Mouse (Mus musculus): ENCODE results near the gene Ergic1. TPM values are rescaled to one million over a fixed set of nuclear protein-coding genes. Genes with fewer than 3 reads are reported as not detected.

Gene Ergic1
- total RNA-seq, 2 experiments from 2014 or later = 159 to 160 TPM

DNA sequence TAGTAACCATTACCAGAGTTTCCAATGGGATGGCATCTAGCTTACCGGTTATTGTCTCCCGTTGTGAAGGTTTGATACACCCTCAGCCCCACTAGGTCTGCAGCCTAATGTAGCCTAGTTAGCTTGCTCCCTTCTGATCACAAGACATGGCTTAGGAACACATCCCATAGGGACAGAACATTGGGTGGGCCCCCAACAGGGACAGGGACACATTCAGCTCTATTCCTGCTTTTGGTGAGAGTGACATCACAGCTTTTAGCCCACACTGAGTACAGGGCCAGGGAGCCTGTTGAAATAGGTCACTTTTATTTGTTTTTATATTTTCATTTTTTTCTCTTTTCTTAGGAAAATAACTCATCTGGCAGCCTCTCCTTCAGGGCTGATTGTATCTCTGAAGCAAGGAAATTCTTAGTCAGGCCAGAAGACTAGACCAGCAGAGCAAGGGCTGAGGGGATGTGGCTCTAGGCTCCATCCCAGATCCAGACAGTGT is 64.3 kb downstream of the Ergic1 start:
- DNase-seq = no peak

DNA sequence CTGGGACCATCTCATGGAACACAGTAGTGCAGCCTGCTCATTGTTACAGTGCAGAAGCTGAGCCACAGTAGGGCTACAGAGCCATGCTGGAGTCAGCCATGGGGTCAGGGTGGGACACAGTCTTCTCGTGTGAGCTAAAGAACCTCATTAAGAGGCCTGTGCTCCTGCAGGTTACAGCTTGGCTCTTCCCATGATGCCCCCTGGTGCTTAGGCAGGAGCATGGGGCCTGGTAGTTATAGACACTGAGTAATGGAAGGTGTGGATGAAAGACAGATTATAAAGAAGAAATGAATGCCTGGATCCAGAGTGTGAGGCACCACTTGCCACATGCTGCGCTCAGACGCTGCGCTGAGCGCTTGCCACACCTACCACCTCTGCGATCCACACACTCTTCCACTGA is 67.2 kb downstream of the Ergic1 start:
- no peak for DNase-seq

DNA sequence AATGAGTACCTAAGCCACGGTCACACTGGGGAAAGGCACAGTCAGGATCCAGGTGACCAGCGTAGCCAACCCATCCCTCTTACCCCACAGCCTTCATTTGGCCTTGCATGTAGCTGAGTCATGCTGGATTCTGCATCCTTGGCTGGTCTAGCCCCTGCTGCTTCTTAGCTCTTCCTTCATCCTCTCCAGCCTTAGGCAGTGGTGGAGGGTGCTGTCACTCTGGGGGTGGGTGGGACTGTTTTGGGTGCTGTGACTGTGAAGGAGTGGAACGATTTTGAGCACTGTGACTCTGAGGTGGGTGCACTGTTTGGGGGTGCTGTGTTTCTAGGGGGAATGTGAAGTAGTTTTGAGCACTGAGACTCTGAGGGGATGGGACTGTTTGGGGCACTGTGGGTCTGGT is 67.6 kb downstream of the Ergic1 start:
- no peak for DNase-seq

DNA sequence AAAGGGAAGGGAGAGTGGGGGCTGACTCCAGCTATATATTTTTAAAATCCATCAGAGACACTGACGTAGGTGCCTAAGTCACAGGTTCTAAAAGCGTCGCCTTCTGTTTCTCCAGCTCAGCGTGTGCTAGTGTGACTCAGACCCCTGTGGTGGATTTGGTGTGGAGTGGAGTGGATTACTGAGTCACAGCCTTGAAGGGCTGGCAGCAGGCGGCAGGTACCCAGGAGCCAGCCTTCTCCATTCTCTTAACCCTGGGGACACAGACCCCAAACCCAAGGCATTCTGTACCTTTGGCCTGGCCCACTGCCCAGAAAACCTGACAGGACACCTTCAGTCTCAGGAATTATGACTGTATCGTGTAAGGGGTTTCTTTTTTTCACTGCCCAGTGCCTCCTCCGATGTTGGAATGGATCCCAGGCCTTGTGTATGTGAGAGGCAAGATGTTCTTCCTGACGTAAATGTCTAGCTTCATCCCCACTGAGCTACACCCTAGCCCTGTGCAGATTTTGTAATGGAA is 70.6 kb downstream of the Ergic1 start:
- DNase-seq = peak; percentile 31 to 54

DNA sequence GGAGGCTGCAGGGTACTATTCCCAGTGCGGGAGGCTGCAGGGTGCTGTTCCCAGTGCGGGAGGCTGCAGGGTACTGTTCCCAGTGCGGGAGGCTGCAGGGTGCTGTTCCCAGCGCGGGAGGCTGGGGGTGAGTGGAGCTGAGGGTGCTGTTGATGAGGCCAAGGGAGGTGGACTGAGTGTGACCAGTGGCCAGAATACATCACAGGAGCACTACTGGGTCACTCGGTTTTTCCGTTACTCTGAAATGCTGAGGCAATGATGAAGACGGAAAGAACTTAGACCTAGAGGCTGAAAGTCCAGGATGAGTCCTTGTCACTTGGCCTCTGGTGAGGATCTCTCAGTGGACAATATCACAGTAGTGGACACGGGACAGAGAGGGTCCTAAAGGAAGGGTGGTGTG is 71.9 kb downstream of the Ergic1 start:
- DNase-seq = no peak

DNA sequence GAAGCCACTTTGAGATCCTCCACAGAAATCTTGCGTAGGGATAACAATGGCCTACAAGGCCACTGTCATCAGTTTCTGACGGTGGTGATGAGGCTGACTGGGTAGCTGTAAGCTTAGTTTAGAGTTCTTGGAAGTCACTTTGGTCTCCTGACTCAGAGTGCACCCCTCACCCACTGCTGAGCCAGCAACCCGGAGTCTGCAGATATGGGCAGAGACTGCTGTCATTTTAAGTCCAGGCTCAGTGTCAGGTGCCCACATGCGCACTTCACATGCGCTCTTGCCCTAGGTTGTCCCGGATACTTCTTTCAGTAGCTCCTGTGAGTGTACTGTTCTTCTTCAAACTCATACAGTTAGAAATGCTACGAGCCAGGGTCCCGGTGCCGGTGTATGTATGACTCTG is 72.6 kb downstream of the Ergic1 start:
- no peak for DNase-seq

DNA sequence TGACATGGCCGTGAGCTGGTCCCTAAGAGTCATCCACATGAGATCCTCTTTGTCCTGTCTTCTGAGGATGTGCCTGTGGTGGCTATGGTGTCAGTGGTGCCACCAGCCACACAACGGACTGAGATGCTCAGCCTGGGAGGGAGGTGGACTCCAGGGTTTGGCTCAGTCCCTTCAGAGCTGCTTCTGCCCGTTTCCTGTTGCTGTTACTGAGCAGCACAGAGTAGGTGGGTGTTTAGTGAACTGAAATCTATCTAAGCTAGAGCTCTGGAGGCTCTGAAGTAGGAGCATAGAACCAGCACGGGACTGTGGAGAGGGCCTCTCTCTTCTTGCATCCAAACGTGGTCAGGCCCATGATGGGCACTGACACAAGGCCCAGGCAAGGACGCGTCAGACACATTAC is 73.2 kb downstream of the Ergic1 start:
- DNase-seq = no peak

DNA sequence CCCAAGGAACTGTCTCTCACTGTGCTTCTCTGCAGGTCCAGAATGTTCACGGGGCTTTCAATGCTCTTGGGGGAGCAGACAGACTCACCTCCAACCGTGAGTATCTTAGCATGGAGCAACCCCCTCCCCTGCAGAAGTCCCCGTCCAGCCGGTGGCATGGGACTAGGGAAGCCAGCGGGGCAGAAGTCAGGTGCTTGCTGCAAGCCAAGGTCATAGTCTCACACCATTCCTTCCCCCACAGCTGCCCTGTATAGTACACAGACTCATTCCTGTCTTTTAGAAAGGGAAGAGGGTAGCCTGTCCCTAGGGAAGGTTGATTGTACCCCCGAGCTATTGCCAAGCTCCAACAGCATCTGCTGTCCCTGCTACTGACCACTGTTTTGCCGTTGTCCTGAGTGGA is 74.7 kb downstream of the Ergic1 start:
- DNase-seq = no peak

DNA sequence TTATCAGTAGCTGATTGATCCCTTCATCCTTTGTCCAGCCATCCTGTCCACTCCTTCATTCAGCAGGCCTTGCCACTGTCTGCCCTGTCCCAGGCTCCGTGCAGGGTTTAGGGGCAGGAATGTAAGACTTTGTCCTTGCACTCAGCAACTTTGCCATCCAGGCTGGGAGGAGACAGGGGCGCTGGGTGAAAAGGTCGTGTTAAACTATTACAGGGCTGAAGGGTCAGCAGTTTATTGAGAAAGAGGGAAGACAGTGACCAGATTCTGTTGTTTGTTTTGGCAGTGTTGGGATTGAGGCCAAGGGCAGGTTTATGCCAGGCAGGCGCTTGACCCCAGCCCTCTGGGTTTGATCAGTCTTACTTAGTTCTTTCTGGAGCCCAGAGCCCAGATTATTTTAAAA is 76.6 kb downstream of the Ergic1 start:
- DNase-seq = peak; percentile 56 to 70

DNA sequence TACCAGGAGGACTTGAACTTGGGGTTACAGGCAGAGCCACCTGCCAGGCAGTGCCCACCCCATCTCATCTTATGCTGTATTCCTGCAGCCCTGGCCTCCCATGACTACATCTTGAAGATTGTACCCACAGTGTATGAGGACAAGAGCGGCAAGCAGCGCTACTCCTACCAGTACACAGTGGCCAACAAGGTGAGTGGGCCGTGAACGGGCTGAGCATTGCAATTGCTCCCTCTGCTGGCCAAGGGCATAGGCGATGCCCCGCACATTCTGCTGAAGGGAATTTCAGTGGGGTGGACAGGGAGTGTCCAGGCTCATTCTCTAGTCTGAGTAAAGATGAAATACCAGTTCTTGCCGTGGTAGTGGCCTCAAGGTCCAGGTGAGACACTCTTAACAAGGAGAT is 77.4 kb downstream of the Ergic1 start:
- DNase-seq = peak; percentile 88 to 92

DNA sequence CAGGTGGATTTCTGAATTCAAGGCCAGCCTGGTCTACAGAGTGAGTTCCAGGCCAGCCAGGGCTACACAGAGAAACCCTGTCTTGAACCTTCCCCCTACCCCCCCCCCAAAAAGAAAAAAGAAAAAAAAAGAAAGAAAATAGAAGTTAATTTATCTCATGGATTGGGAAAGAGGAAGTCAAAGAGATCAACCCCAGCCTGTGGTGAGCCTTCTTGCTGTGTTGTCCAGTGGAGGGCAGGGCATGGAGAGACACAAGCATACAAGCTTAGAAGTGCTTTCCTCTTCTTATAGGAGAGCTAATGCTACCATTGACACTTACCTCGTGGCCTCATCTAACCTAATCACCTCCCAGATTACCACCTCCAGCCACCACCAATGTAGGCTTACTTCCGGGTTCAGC is 78.5 kb downstream of the Ergic1 start:
- no peak for DNase-seq

DNA sequence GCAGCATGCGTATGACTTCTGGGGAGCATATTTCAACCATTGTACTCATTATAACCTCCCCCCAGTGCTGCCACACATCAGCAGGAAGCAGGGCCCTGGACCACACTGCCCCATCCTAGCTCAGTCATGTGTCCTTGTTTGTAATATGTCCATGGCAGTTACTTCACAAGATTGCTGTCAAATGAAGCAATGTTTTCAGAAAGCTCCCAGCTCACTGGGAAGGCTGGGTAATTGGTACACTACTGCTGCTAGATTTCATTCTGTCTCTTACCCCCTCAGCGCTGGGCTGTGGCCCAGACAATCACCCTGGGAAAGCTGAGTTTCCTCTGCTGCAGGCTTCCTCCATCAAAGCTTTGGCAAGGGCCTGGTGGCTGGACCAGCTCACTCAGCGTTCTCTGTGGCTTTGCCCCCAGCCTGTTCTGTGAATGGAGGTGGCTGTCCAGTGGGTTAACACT is 79.0 kb downstream of the Ergic1 start:
- peak in 1 of 2 experiments; percentile 29 for DNase-seq

DNA sequence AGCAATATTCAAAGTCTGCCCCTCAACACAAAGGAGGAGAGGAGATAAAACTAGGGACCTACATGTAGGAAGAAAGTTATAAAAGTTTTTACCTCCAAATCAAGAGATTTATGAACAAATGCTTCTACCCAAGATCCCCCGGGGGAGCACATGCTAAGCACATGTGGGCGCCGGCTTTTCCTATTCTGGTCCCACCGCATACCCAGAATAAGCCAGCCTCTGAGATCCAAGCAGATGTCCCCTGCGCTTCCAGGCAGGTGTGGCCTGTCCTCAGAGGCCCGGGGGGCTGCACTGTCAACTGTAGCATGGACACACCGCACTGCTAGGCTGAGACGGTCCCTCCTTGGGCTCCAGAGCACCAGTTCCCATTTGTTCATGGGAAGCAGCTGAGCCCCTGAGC is 82.2 kb downstream of the Ergic1 start:
- DNase-seq = no peak

DNA sequence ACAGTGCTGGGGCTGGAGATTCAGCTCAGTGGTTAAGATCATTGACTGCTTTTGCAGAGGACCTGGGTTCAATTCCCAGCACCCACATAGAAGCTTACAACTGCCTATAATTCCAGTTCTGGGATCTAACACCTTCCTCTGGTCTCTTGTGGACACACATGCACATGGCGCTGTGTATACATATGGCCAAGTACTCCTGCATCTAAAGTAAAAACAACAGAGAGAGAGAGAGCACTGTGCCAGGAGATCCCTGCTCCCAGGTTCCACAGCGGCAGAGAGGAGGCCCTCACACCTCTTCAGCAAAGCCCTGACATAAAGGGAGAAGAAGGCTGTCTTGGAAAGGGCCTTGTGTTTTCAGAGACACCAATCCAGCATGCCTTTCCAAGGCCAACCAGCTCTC is 82.7 kb downstream of the Ergic1 start:
- no peak for DNase-seq

DNA sequence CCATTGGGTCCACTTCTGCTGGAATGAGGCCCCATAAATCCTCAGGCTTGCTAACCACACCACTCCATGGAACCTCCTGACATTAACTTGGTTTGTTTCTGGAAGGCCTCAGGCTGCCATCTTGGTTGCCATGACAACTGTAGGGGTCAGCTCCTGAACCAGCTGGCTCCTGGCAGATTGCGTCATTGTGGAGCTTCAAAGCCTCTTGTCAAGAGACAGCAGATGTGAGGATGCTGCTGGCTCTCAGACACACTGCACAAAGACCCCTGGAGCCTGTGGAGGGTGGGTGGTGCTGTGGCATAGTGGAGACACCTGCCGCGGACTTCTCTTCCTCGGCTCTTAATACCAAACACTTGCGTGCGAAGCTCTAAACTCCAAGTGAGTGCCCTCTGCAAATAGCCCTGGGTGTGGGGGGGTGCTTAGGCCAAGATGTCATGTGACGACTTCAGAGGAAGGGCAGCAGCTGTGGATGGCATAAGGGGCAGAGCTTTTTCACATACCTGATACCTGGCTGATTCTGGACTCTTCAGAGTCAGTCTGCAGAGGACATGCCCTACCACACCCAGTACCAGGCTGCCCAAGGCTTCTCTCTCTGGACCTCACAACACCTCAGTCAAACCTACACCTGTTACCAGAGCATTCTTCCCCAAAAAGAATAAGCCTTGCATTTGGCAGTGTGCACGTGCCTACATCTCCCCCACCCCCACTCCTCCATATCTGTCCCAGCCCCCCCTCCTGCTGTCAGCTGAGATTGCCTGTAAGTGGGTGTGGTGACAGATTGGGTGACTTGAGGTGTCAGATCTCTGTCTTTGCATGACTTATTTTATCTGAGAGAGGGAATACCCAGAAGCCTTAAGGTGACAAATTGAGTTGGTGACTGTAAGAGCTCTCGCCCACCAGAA is 83.5 kb downstream of the Ergic1 start:
- DNase-seq = no peak

DNA sequence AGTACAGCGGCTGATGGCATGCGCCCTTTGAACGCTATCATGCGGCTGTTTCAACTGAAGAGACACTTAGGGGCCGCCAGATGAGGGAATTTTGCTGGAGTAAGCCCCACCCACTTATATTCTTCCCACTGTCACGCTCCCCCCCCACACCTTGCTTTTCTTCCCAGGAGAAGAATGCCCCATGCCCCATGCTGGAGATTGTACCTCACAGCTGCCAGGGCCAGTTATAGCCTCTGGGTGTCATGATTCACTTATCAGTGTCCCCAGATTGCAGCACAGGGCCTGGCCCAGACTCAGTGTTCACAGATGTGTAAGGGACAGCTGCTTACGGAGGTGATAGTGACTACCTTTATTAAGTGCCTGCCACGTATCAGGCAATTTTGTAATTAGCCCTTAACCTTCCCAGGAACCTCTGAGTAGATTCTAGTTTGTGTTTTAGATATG is 84.1 kb downstream of the Ergic1 start:
- no peak for DNase-seq

DNA sequence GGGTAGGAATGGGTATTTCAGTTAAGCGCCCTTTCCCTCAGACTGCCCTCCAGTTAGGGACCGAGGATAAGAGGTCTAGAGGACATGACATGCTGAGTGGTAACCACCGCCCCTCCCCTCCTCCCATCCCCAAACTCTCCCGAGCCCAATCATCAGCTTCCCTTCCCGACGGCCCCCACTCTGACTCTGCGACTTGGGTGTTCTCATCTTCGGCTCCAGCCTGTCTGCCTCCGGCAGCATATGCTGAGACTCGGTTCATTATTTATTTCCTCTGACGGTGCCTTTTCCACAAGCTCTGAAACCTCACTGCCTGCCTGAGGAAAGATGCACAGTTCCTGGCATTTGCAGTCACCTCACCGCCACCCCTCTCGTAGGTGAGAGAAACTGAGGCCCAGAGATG is 86.0 kb downstream of the Ergic1 start:
- DNase-seq = peak in 1 of 2 experiments; percentile 23

DNA sequence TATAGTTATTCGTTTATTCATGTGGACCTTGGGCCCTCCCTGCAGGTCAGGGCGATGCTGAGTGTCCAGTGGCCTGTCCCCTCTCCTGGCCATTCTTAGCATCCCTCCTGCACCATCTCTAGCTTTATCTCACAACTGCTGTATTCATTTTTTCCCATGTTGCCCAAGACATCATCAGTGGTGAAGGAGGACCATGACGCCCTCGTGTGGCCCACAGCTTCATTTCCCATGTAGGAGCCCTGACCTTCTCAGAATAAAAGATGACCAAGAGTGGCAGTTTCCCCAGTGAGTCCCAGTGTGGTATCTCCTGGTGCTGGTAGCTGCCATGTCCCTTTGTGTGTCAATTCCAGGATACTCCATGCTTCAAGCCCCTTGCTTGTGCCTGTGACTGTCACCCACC is 88.3 kb downstream of the Ergic1 start:
- DNase-seq = no peak

DNA sequence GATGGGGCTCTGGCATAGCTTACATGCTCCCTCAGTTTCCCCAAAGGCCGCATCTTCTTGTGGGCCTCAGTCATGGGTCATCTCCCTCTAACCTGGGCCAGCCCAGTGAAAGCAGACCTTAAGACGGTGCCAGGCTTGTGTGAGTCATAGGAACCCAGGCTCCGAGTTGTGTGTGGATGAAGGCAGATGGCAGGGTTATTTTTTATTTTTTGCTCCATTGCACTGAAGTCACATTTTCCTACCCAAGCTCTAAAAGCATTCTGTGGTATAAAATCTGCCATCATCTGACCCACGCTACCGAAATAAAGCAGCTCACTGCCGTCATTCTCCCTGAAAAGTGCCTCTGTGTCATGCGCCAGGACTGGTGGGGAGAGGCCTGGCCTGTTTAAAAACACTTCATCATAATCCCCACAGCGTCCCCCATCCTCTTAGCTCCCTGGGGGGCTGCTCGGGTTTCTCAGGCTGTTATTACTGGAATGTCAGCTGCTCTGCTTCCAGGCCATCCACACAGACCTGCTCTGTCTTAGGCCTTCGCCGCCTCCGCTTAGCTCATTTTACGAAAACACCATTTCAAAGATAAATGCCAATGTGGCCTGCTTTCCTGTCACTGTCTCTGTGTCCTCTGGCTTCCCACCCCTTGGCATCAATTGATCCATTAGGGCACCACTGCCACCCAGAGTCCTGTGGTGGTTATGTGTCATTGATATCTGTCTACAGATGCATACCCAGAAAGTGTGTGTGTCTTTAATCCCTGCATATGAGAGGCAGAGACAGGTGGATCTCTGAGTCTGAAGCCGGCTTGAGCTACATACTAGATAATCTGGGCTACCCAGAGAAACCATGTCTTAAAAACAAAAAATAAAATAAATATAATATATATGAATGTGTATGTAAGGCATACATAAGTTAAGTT is 89.4 kb downstream of the Ergic1 start:
- no peak for DNase-seq

DNA sequence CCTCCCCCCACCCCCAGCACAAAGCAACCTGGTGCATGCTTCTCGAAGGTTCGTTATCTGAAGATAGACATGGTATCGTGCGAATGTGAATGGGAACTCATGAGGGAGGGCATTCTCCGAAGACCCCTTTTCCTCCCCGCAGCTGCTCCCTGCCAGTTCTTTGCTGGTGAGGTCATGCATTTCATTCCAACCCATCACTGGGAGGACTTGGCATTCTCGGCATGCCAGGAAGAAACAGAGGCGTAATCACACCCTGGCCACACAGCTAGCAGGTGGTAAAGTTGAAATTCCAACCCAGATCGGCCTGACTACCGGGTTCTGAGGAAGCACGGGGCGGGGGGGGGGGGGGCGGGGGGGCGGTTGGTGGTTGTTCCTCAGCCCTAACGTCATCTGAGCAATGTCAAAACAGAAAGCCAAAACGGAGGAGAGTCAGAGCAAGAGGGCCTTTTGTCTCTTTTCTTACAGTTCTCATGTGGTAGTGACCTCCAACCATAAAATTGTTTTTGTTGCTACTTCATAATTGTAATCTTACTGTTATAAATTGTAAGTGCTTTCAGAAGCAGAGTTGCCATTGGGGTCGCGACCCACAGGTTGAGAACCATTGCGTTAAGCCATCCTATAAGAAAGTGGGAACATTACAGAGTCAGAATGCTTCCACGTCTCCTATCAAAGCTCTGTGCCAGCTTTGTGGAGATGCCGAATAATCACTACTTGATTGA is 97.7 kb downstream of the Ergic1 start:
- no peak for DNase-seq

DNA sequence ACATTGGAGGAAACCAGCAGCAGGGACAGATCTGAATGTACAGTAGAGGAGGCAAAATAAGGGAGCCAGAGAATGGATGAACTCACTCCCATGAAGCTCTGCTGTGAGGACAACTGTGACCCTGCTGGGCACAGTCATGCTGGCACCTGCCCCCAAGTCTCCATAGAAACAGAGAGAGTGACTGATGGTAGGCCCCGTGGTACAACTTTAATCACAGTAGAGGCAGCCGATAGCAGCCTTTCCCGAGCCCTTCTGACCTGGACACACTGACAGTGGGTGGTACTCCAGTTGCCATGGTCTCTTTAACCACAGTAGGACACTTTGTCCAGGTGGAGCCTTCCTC is 98.3 kb downstream of the Ergic1 start:
- DNase-seq = no peak

Data from adrenal gland, postnatal 36 days (tissue).